Mouse (Mus musculus) midbrain, postnatal 0 days (tissue): ENCODE results near the gene Fmnl2. TPM values are rescaled to one million over a fixed set of nuclear protein-coding genes. Genes with fewer than 3 reads are reported as not detected.

Source experiments
- ATAC-seq: fragments of 200-750 bp; cut with Nextera tagmentation; 2 replicates; pipeline ENCODE4 v1.8.0; 2017; ENCODE audit warnings: moderate number of reproducible peaks, mild to moderate bottlenecking, moderate TSS enrichment, moderate library complexity; ENCODE audit not compliant: low FRiP score
- DNase-seq: peaks from one replicate; pipeline ENCODE4 v3.0.0-alpha.2; 2015; ENCODE audit warnings: low spot score
- H3K27ac ChIP-seq: fragments of 300-500 bp; sonication (generic); 2 replicates; pipeline ENCODE4 v1.5.1; 2014; ENCODE audit warnings: low read depth, mild to moderate bottlenecking, low read length, mixed read lengths
- H3K27me3 ChIP-seq: fragments of 300-500 bp; sonication (generic); 2 replicates; pipeline ENCODE4 v1.6.1; 2014; ENCODE audit warnings: low read length, control low read depth, mixed read lengths; ENCODE audit not compliant: insufficient read depth
- H3K36me3 ChIP-seq: fragments of 300-500 bp; sonication (generic); 2 replicates; pipeline ENCODE4 v1.6.1; 2014; ENCODE audit warnings: low read length, control low read depth, mixed read lengths; ENCODE audit not compliant: insufficient read depth
- H3K4me1 ChIP-seq: fragments of 300-500 bp; sonication (generic); 2 replicates; pipeline ENCODE4 v1.6.1; 2014; ENCODE audit warnings: mild to moderate bottlenecking, control low read depth, antibody characterized with exemption, low read length, mixed read lengths; ENCODE audit not compliant: insufficient read depth
- H3K4me2 ChIP-seq: fragments of 300-500 bp; sonication (generic); 2 replicates; pipeline ENCODE4 v1.6.1; 2014; ENCODE audit warnings: low read depth, mild to moderate bottlenecking, low read length, mixed read lengths; ENCODE audit not compliant: poor library complexity, severe bottlenecking
- H3K4me3 ChIP-seq: fragments of 300-500 bp; sonication (generic); 2 replicates; pipeline ENCODE4 v1.5.1; 2014; ENCODE audit warnings: low read depth, mild to moderate bottlenecking, low read length, moderate library complexity
- H3K9ac ChIP-seq: fragments of 300-500 bp; sonication (generic); replicated peaks from 2 replicates; pipeline ENCODE4 v1.6.1; 2014; ENCODE audit warnings: mild to moderate bottlenecking, low read length, moderate library complexity, mixed read lengths; ENCODE audit not compliant: poor library complexity, severe bottlenecking
- H3K9me3 ChIP-seq: fragments of 300-500 bp; sonication (generic); 2 replicates; pipeline ENCODE4 v1.6.1; 2016; ENCODE audit warnings: low read length, control low read depth
- CTCF ChIP-seq: IDR thresholded peaks from 2 replicates; pipeline ENCODE4 v1.5.1; 2016; ENCODE audit warnings: antibody characterized with exemption, mild to moderate bottlenecking
- WGBS: fragments of 180-500 bp; shearing (Covaris S2); extraction: QIAGEN DNeasy Blood & Tissue Kit; methylation state at CpG from one replicate; pipeline ENCODE4 v1.1.7; 2014; 5-methylcytosine and 5-hydroxymethylcytosine counted together
- polyA plus RNA-seq: library from polyadenylated mRNA; unstranded; fragments of >200 nt; fragmentation: Nextera tagmentation; extraction: Ambion mirVana; gene quantifications from 2 replicates; pipeline ENCODE4 v1.2.1, GENCODE M21; 2015
- total RNA-seq: library from RNA; depleted of rRNA; stranded (reverse); fragments of >200 nt; gene quantifications from 2 replicates; pipeline ENCODE4 v1.2.3, GENCODE M21; 2014

Fmnl2 gene
- total and polyA plus RNA-seq, 2 experiments from 2014 or later: 8.4 to 27.0 TPM

GRCm38 (mm10) chr2:52938351-52939074 is 80.9 kb downstream of the Fmnl2 start:
- H3K4me3 ChIP-seq: no peak overlapping the region
- no peak overlapping the region for H3K4me2 ChIP-seq
- ATAC-seq (no peak), DNase-seq (no peak)
- TF ChIP-seq CTCF: no peak
- no peaks in the 10 kb centered on the region for H3K4me1 ChIP-seq
- H3K27me3 ChIP-seq: no peaks in the 10 kb centered on the region
- no peak overlapping the region for H3K9ac ChIP-seq
- no peak overlapping the region for H3K27ac ChIP-seq
- no peaks in the 10 kb centered on the region for H3K36me3 ChIP-seq
- 62% methylated on average over 6 of the region's 6 CpGs for WGBS
- H3K9me3 ChIP-seq: no peaks in the 10 kb centered on the region

- TF ChIP-seq CTCF: no peak
- Histone ChIP-seq H3K4me3 (no peak overlapping the region), H3K36me3 (no peaks in the 10 kb centered on the region), H3K4me2 (no peak overlapping the region), H3K4me1 (no peaks in the 10 kb centered on the region), H3K9ac (no peak overlapping the region), H3K27me3 (no peaks in the 10 kb centered on the region), H3K9me3 (no peaks in the 10 kb centered on the region), H3K27ac (no peak overlapping the region)
- WGBS: 72% methylated on average over 9 of the region's 9 CpGs
- ATAC-seq (no peak), DNase-seq (peak; percentile 36)
Measured at GRCm38 (mm10) chr2:52943644-52944423, 86.2 kb downstream of the Fmnl2 start.

DNA sequence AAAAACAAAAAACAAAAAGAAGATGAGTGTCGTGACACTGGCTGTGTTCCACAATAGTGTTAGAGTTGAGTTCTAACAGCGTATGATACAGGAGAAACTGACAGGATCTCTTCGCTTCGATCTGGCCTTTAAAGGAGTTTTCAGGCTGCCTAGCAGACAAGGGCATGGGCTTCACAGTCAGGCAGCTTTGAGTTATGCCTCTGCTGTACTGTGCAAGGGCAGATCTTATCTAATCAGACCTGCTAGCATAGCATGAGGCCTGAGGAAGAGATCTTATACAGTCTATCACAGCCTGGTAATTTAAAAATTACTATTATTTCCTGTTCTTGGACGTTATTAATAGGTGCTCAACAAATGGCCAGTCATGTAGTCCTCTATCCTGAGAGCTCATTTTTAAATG is 86.9 kb downstream of the Fmnl2 start:
- Histone ChIP-seq H3K27ac (0 out of 2 replicates have a peak overlapping the region, but pooled peaks have one; percentile 18), H3K9me3 (no peaks in the 10 kb centered on the region), H3K9ac (no peak overlapping the region), H3K4me1 (no peaks in the 10 kb centered on the region), H3K36me3 (no peaks in the 10 kb centered on the region), H3K4me2 (no peak overlapping the region), H3K4me3 (no peak overlapping the region), H3K27me3 (no peaks in the 10 kb centered on the region)
- TF ChIP-seq CTCF: no peak
- WGBS: 85% methylated on average over 5 of the region's 5 CpGs
- DNase-seq (no peak), ATAC-seq (no peak)

DNA sequence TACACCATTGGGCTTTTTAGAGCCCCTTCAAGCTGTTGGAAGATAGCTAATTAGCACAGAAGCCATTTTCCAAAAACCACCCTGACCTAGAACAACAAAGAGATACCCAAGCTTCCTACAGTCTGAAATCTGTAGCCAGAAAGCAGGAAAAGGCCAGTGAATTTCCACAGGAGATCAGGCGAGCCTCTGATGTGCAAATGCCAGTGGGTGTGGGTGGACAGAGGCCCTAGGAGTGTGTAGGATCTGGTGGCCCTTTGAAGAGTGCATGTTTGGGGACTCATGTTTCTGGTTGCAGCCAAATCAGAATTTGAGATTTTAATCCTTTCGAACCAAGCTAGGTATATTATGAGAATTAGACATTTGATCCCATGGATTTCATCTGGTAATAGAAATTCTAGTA is 88.4 kb downstream of the Fmnl2 start:
- Histone ChIP-seq H3K4me2 (no peak overlapping the region), H3K27ac (no peak overlapping the region), H3K4me3 (no peak overlapping the region), H3K27me3 (no peaks in the 10 kb centered on the region), H3K9ac (no peak overlapping the region), H3K9me3 (no peaks in the 10 kb centered on the region), H3K36me3 (no peaks in the 10 kb centered on the region), H3K4me1 (no peaks in the 10 kb centered on the region)
- TF ChIP-seq CTCF: no peak
- WGBS: 53% methylated on average over 2 of the region's 2 CpGs
- DNase-seq: no peak
- ATAC-seq: no peak

DNA sequence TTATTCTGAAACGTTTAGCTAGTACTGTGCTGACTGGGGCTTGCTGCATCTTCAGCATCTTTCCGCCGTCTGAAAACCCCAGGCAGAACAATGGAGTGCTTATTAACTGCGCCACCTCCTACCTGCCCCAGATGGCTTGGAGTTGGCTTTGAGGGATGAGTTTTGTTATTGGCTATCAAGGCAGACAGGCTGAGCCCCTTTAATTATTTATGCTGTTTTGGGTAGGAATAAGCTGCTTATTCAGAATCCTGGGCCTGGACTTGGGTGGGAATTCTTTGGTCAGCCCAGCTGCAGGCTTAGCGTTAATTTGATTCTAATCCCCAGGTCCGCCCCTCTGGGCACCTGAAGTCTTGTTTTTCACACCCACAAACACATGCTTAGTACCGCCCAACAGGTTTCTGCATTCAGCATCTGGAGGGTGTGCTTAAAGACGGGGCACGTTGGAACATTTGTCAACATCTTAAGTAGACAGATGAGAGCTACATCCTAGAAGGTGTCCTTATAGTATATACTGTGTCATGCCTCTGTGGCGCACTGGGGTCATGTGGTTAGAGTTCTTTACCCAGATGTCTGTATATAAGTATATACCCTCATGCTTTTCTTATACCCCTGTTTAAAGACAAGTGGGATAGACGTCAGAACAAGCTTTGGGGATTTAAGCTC is 89.0 kb downstream of the Fmnl2 start:
- H3K4me1 ChIP-seq: no peaks in the 10 kb centered on the region
- H3K9ac ChIP-seq: no peak overlapping the region
- H3K36me3 ChIP-seq: no peaks in the 10 kb centered on the region
- no peak for ATAC-seq
- H3K9me3 ChIP-seq: no peaks in the 10 kb centered on the region
- 37% methylated on average over 11 of the region's 11 CpGs for WGBS
- no peak overlapping the region for H3K27ac ChIP-seq
- TF ChIP-seq CTCF: no peak
- no peak overlapping the region for H3K4me3 ChIP-seq
- H3K27me3 ChIP-seq: no peaks in the 10 kb centered on the region
- no peak overlapping the region for H3K4me2 ChIP-seq
- DNase-seq: peak; percentile 52

- no peaks in the 10 kb centered on the region for H3K4me1 ChIP-seq
- TF ChIP-seq CTCF: no peak
- no peak overlapping the region for H3K9ac ChIP-seq
- H3K4me3 ChIP-seq: no peak overlapping the region
- DNase-seq (no peak), ATAC-seq (no peak)
- H3K27me3 ChIP-seq: no peaks in the 10 kb centered on the region
- H3K36me3 ChIP-seq: no peaks in the 10 kb centered on the region
- H3K27ac ChIP-seq: no peak overlapping the region
- 96% methylated on average over 3 of the region's 3 CpGs for WGBS
- H3K9me3 ChIP-seq: no peaks in the 10 kb centered on the region
- no peak overlapping the region for H3K4me2 ChIP-seq
Measured at GRCm38 (mm10) chr2:52948406-52948805, 90.7 kb downstream of the Fmnl2 start.
